Mouse (Mus musculus): Measurements from ENCODE around the gene Wipi1.

DNA sequence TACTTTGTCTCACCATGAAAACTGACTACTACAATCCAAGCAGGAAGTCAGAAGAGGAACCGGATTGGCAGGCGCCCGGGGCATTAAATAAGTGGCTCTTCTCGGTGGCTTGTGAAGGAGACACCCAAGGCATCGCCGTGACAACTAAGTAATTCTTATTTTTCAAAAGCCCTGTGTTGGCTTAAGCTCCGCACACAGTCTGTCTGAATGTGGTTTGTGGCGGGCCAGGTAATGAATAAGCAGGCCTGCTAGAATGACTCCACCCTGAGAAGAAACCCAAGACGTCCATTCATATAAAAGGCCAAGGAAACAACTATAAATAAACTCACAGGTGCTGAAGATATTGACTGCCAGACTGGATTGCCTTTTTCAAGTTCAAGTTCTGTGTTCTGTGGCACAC, 3.5 kb upstream of the Wipi1 start:
- TF ChIP-seq CTCF (IDR thresholded peaks at IDR 0.05; ENCODE audit: low read depth, low read length) (no peak), EP300 (IDR thresholded peaks at IDR 0.05; ENCODE audit: insufficient read depth, low read depth, low read length) (no peak)
